Mouse (Mus musculus): ENCODE measurements at regions not wholly inside any gene's neighbourhood (a gene's known extent, or its start where the extent isn't known, plus 50 kb on each side); places are given as distances from the start of the nearest gene placed in this dataset.

DNA sequence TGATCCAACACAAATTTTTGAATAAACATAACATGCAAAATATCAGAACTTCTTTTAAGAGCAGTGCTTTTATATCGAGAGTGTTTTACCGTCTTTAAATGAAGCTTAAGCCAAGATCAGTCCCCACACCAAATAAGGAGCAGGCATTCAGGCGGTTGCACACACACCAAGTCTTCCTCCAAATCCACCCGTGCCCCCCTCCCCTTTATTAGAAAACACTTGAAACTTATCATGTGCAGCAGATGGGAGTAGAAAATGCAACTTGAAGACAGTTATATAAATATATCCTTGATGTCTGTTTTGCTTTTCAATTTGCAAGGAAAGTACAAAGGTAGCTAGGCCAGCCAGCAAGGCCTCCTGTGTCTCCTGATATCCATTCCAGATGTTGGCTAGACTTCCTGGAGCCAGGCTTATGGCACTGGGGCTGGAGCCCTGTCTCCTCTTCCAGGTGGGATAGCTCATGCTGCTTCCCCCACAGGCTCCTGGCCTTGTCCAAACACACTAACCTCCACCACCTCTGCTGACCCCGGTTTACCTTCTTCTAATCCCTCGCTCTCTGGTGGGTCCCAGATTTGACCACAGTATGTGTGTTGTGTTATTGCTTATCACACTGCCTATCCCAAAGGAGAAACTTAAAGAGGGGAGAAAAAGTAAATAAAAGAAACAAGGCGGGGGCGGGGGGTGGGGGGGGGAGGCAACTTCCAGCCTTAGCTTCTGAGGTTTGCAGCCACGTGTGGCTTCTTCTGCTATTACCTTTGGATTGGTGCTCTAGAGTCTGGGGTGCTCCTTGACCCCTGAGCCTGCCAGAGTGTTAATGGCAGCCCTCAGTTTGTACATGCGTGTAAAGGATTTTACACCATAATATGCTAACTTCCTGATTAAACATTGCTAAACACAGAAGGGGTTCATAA lies 437.0 kb upstream of the Id2 start:
- no peak for TF ChIP-seq POLR2A (IDR thresholded peaks at IDR 0.05; ENCODE audit: borderline replicate concordance, insufficient read depth, low read length)
- TF ChIP-seq CTCF (IDR thresholded peaks at IDR 0.05; ENCODE audit: borderline replicate concordance, insufficient read depth, low read depth, low read length): no peak
